1 mouse cellular context compared by ENCODE assay signal in the genomic region with DNA sequence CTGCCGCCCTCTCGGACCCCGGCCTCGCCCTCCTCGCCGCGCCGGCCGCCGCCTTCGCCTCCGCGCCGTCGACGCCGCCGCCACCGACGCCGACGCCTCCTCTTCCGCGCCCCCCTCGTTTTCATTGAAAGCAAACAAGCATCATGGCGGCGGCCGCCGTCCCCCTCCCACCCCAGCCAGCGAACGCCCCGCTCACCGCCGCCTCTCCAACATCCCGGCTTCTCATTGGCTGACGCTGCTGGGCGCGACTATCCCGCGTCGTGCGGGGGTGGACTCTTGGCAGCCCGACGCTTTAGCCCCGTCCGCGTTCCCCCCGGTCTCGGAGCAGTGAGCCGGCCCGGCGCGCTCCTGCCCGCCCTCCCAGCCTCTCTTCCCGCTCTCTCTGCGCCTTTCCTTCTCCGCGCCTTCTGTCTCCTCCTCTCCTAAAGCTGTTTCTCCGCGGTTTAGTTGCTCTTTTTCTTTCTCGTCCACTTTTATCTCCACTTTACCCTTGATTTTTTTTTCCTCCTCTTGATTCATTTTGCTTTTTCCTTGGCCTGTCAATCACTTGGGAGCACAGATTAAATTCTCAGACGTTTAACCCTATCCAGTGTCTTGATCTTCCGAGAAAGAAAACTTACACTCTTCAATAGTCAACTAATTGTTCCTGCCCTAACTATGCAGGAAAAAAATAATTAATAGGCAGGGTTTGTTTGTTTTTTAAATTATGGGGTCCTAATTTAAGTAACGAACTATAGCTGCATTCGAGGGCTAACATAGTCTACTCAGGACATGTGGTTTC.
TF ChIP-seq lines count a peak whose summit lies in the region.

A gene (minus strand): TSS at position 169 of the 781 bp plus-strand sequence.

TF ChIP-seq in MEL, 35 proteins besides CTCF, POLR2A, EP300 and RAD21 (continued from another document):
- peak; percentile 35; the same call in 1 of the 2 replicates for TF ChIP-seq BHLHE40 (IDR thresholded peaks at IDR 0.05; ENCODE audit: borderline replicate concordance, low read depth, low read length)
- peak; percentile 36; the same call in 1 of the 2 replicates for TF ChIP-seq MAX (IDR thresholded peaks at IDR 0.05; ENCODE audit: low read length)
- TF ChIP-seq ZMIZ1 (IDR thresholded peaks at IDR 0.05; ENCODE audit: low read depth, low read length), result no peak
- TF ChIP-seq NELFE (IDR thresholded peaks at IDR 0.05; ENCODE audit: low read depth, low read length), result peak; percentile 58
- no peak for TF ChIP-seq ZC3H11A (IDR thresholded peaks at IDR 0.05; ENCODE audit: low read depth, low read length)
- TF ChIP-seq CHD1 (IDR thresholded peaks at IDR 0.05; ENCODE audit: low read depth, low read length), result peak; percentile 100
- no peak for TF ChIP-seq MYB (IDR thresholded peaks at IDR 0.05; ENCODE audit: low read depth, low read length)
- no peak for TF ChIP-seq UBTF (IDR thresholded peaks at IDR 0.05; ENCODE audit: borderline replicate concordance, insufficient read depth, low read depth, low read length)
- TF ChIP-seq SIN3A (IDR thresholded peaks at IDR 0.05; ENCODE audit: low read length), result peak; percentile 79
- TF ChIP-seq TBP (IDR thresholded peaks at IDR 0.05; ENCODE audit: low read depth, low read length), result peak; percentile 59; the same call in 1 of the 2 replicates
- TF ChIP-seq MEF2A (IDR thresholded peaks at IDR 0.05; ENCODE audit: extremely low read depth, insufficient replicate concordance, low read depth, low read length, poor library complexity, severe bottlenecking), result no peak
- TF ChIP-seq USF2 (IDR thresholded peaks at IDR 0.05; ENCODE audit: borderline replicate concordance in 1 of 2, insufficient read depth in 1 of 2, low read depth in 1 of 2, low read length in 2 of 2), result no peak
- TF ChIP-seq ELF1 (IDR thresholded peaks at IDR 0.05; ENCODE audit: low read depth, low read length), result peak; percentile 54; the same call in 1 of the 2 replicates
